Mouse (Mus musculus) spleen, adult 2 months (tissue): ENCODE measurements around the gene Mapkap1.

Experiments used
- CTCF ChIP-seq: fragments of 200-500 bp; IDR thresholded peaks from 2 replicates; pipeline ENCODE4 v1.5.1; 2011; ENCODE audit warnings: mild to moderate bottlenecking, inconsistent platforms; ENCODE audit not compliant: insufficient read depth, insufficient read length, insufficient replicate concordance; ENCODE audit errors: extremely low read depth
- POLR2A ChIP-seq: fragments of 200-500 bp; IDR thresholded peaks from 2 replicates; pipeline ENCODE4 v1.6.1; 2011; ENCODE audit warnings: low read depth, low read length, inconsistent platforms

DNA sequence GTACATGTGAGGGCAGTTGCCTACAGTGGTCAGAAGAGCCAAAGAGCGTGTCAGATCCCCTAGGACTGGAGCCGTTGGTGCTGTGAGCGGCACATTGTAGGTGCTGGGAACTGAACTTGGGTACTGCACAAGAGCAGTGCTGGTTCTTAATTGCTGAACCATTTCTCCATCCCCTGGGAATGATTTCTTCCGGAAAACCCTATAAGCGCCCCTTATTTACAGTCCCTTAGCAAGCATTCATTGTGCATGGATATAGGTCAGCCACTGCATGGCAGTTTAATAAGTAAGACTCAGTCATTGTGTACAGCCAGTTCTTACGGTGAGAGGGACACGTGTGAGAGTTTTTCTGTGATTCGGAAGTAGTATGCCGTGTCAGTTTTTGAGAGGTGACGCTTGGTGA lies 1.8 kb downstream of the Mapkap1 start:
- TF ChIP-seq POLR2A (no peak), CTCF (no peak)
